In the genomic region with DNA sequence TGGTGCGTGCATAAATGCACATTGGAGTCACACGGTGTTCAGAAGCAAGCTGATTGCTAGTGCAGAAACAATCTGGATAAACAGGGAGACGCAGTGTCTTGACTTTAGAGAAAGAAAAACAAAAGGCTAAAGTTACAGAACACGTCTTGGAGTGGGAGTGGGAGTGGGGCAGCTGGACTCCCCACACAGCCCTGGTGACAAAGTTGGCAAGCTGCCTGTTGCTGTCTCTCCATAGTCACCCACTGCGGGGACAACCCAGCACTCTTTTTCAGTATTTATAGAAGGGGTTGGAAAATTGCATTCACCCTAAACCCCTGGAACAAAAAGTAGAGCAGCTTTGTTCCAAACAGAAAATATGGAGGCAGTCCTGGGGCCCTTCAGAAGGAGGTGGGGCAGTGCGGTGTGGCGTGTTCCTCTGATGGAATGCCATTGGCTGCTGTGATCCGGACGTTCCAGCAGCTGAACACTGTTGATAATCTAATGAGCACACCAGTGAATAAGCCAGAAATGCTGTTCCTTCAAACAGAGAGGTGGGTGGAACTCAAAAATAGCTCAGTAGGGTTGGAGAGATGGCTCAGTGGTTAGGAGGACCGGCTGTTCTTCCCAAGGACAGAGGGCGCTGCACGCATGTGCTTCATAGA, we compare ENCODE assay signal across 15 mouse cellular contexts. TPM values are rescaled to one million over a fixed set of nuclear protein-coding genes. Genes with fewer than 3 reads are reported as not detected.
DNase-seq lines count a peak whose midpoint lies in the region; ATAC-seq and TF ChIP-seq lines count a peak whose summit lies in the region.
"Had no signal": no experiment of that assay in that cellular context is flagged by ENCODE, and none has a peak within 500 bp of the region (broad histone marks: within the 10 kb centered on the region; RNA-seq: fewer than 3 reads in every experiment).

No protein-coding gene starts in this region.

- no peak overlapping the region for H3K4me2 ChIP-seq in midbrain, embryonic 11.5 days
- H3K4me2 ChIP-seq in midbrain, postnatal 0 days (ENCODE audit: low read depth, low read length, poor library complexity, severe bottlenecking) = no peak overlapping the region
- H3K4me2 ChIP-seq: liver, embryonic 15.5 days had no signal

- no peak for ATAC-seq in midbrain, embryonic 11.5 days (ENCODE audit: low FRiP score)
- ATAC-seq in midbrain, postnatal 0 days (ENCODE audit: low FRiP score) = no peak
- ATAC-seq: CD4-positive, CD25-positive, alpha-beta regulatory T cell, adult 4 months; midbrain, embryonic 16.5 days; Patski had no signal

- TF ChIP-seq CTCF in midbrain, postnatal 0 days (IDR thresholded peaks at IDR 0.05) = no peak

- H3K4me1 ChIP-seq in midbrain, embryonic 11.5 days (ENCODE audit: control insufficient read depth, insufficient read depth, low read length) = no peaks in the 10 kb centered on the region
- no peaks in the 10 kb centered on the region for H3K4me1 ChIP-seq in midbrain, postnatal 0 days (ENCODE audit: insufficient read depth, low read length)
- H3K4me1 ChIP-seq: liver, embryonic 15.5 days had no signal

- no peaks in the 10 kb centered on the region for H3K36me3 ChIP-seq in midbrain, embryonic 11.5 days (ENCODE audit: control insufficient read depth, insufficient read depth, low read length)
- H3K36me3 ChIP-seq in midbrain, postnatal 0 days (ENCODE audit: insufficient read depth, low read length) = no peaks in the 10 kb centered on the region
- H3K36me3 ChIP-seq: liver, embryonic 15.5 days had no signal

- peaks cover under 1% of the 10 kb centered on the region; the same call in 1 of the 2 replicates for H3K27me3 ChIP-seq in midbrain, embryonic 11.5 days (ENCODE audit: control insufficient read depth, insufficient read depth, low read length)
- H3K27me3 ChIP-seq in midbrain, postnatal 0 days (ENCODE audit: insufficient read depth, low read length) = no peaks in the 10 kb centered on the region
- H3K27me3 ChIP-seq: liver, embryonic 15.5 days had no signal

- 80% methylated on average over 12 of the region's 12 CpGs for WGBS in midbrain, embryonic 11.5 days
- WGBS in midbrain, postnatal 0 days = 66% methylated on average over 12 of the region's 12 CpGs

- H3K9ac ChIP-seq in midbrain, embryonic 11.5 days (ENCODE audit: low read length) = no peak overlapping the region
- no peak overlapping the region for H3K9ac ChIP-seq in midbrain, postnatal 0 days (replicated peaks; ENCODE audit: low read length, poor library complexity, severe bottlenecking)
- H3K9ac ChIP-seq: liver, embryonic 15.5 days had no signal

- H3K27ac ChIP-seq in midbrain, embryonic 11.5 days (ENCODE audit: low read depth, low read length) = no peak overlapping the region
- no peak overlapping the region for H3K27ac ChIP-seq in midbrain, postnatal 0 days (ENCODE audit: low read depth, low read length)
- H3K27ac ChIP-seq: liver, embryonic 15.5 days had no signal

- no peak overlapping the region for H3K4me3 ChIP-seq in midbrain, embryonic 11.5 days (ENCODE audit: low read depth, low read length)
- no peak overlapping the region for H3K4me3 ChIP-seq in midbrain, postnatal 0 days (ENCODE audit: low read depth, low read length)
- H3K4me3 ChIP-seq: liver, embryonic 15.5 days had no signal

- H3K9me3 ChIP-seq in midbrain, embryonic 11.5 days (ENCODE audit: control insufficient read depth, low read length) = no peaks in the 10 kb centered on the region
- H3K9me3 ChIP-seq in midbrain, postnatal 0 days (ENCODE audit: low read length) = no peaks in the 10 kb centered on the region
- H3K9me3 ChIP-seq: liver, embryonic 15.5 days had no signal

- peak; percentile 40 for DNase-seq in heart, postnatal 4 days
- no peak for DNase-seq in heart, adult 9 months (ENCODE audit: low spot score in 2 of 2)
- DNase-seq in midbrain, embryonic 11.5 days (ENCODE audit: low spot score, missing footprints) = peak; percentile 72
- DNase-seq in midbrain, postnatal 0 days (ENCODE audit: low spot score) = no peak
- peak; percentile 24 for DNase-seq in lung, postnatal 36 days
- no peak for DNase-seq in cerebellum, postnatal 36 days
- no peak for DNase-seq in T-cell, adult 2 months (ENCODE audit: low spot score)
- DNase-seq: adrenal gland, postnatal 25 days; cerebellum, adult 2 months; kidney, postnatal 14 days; right cerebral cortex, postnatal 25 days had no signal

RNA-seq across cellular contexts. Expression of a gene that starts 17.5 kb away (rescaled TPM):
- total RNA-seq in heart, postnatal 4 days (2021) = 1 to 10 TPM; 5.8 to 7.5 TPM
- polyA plus RNA-seq in midbrain, embryonic 11.5 days (2014; fragmentation: Nextera tagmentation; extraction: Ambion mirVana) = 9.2 and 9.5 TPM in 2 replicates
- total RNA-seq in midbrain, postnatal 0 days (2014; rRNA removed) = 8.9 and 18.6 TPM in 2 replicates
- 16.8 and 18.8 TPM in 2 replicates for polyA plus RNA-seq in midbrain, postnatal 0 days (2015; fragmentation: Nextera tagmentation; extraction: Ambion mirVana)

RNA-seq across cellular contexts. Expression of a gene that starts 43.9 kb away (rescaled TPM):
- total RNA-seq in heart, postnatal 4 days (2021) = 10 to 100 TPM; 28.5 TPM
- 20.5 and 21.9 TPM in 2 replicates for polyA plus RNA-seq in midbrain, embryonic 11.5 days (2014; fragmentation: Nextera tagmentation; extraction: Ambion mirVana)
- total RNA-seq in midbrain, postnatal 0 days (2014; rRNA removed) = 41.9 and 48.4 TPM in 2 replicates
- 50.6 and 55.2 TPM in 2 replicates for polyA plus RNA-seq in midbrain, postnatal 0 days (2015; fragmentation: Nextera tagmentation; extraction: Ambion mirVana)

Comparison
In these comparisons a context has a peak if more than half of its experiments do, and no peak if none do; other contexts are left out.
1. DNase-seq: peak in heart, postnatal 4 days (single experiment), midbrain, embryonic 11.5 days (single experiment) and lung, postnatal 36 days (single experiment); none in heart, adult 9 months (0 of 2), midbrain, postnatal 0 days (single experiment), cerebellum, postnatal 36 days (0 of 2) and T-cell, adult 2 months (single experiment).